Mouse (Mus musculus) lung, embryonic 15.5 days (tissue): ENCODE data around the gene Entpd2. TPM values are rescaled to one million over a fixed set of nuclear protein-coding genes. Genes with fewer than 3 reads are reported as not detected.
"Not testable (repeated sequence)": the region's sequence is repeated elsewhere in the genome, so short reads cannot be mapped to it uniquely, and the experiment has no call there.

Source experiments
- ATAC-seq: fragments of 200-750 bp; cut with Nextera tagmentation; 2 replicates; pipeline ENCODE4 v1.8.0; 2017; ENCODE audit warnings: moderate number of reproducible peaks, borderline replicate concordance; ENCODE audit not compliant: low FRiP score, low TSS enrichment; ENCODE audit errors: extremely low read depth
- H3K27ac ChIP-seq: fragments of 300-500 bp; sonication (generic); 2 replicates; pipeline ENCODE4 v1.5.1; 2015; ENCODE audit warnings: moderate library complexity, mild to moderate bottlenecking, inconsistent platforms
- H3K27me3 ChIP-seq: fragments of 300-500 bp; sonication (generic); 2 replicates; pipeline ENCODE4 v1.6.1; 2015; ENCODE audit warnings: inconsistent platforms
- H3K36me3 ChIP-seq: fragments of 300-500 bp; sonication (generic); 2 replicates; pipeline ENCODE4 v1.6.1; 2015; ENCODE audit warnings: inconsistent platforms
- H3K4me1 ChIP-seq: fragments of 300-500 bp; sonication (generic); 2 replicates; pipeline ENCODE4 v1.6.1; 2015; ENCODE audit warnings: inconsistent platforms
- H3K4me2 ChIP-seq: fragments of 300-500 bp; sonication (generic); 2 replicates; pipeline ENCODE4 v1.6.1; 2015; ENCODE audit warnings: inconsistent platforms, mild to moderate bottlenecking, moderate library complexity
- H3K4me3 ChIP-seq: fragments of 300-500 bp; sonication (generic); 2 replicates; pipeline ENCODE4 v1.5.1; 2015; ENCODE audit warnings: mild to moderate bottlenecking, inconsistent platforms
- H3K9ac ChIP-seq: fragments of 300-500 bp; sonication (generic); 2 replicates; pipeline ENCODE4 v1.6.1; 2015; ENCODE audit warnings: inconsistent platforms
- H3K9me3 ChIP-seq: fragments of 300-500 bp; sonication (generic); 2 replicates; pipeline ENCODE4 v1.6.1; 2016; ENCODE audit warnings: inconsistent platforms
- WGBS: fragments of 180-500 bp; shearing (Covaris S2); methylation state at CpG from one replicate; pipeline ENCODE4 v1.1.7; 2015; 5-methylcytosine and 5-hydroxymethylcytosine counted together
- polyA plus RNA-seq: library from polyadenylated mRNA; unstranded; fragments of >200 nt; fragmentation: Nextera tagmentation; extraction: Ambion mirVana; gene quantifications from 2 replicates; pipeline ENCODE4 v1.2.1, GENCODE M21; 2015

The Entpd2 gene
- polyA plus RNA-seq, 1 experiment from 2014 or later = 3.6 TPM

DNA sequence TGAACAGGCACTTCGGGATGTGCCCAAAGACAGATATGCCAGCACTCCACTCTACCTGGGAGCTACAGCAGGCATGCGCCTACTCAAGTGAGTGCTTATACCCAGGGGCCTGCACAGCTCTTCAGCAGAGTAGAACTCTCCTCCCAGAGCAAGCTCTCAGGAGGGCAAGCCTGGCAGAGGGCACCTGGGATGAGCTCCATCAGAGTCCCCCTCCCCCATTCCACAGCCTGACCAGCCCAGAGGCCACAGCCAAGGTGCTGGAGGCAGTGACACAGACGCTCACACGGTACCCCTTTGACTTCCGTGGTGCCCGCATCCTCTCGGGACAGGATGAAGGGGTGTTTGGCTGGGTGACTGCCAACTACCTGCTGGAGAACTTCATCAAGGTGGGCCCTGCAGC lies 2.4 kb downstream of the Entpd2 start:
- Histone ChIP-seq H3K36me3 (no peaks in the 10 kb centered on the region), H3K27me3 (peaks cover 86% of the 10 kb centered on the region), H3K27ac (no peak overlapping the region), H3K4me3 (no peak overlapping the region), H3K4me1 (peaks cover 20% of the 10 kb centered on the region), H3K9me3 (no peaks in the 10 kb centered on the region), H3K9ac (no peak overlapping the region), H3K4me2 (no peak overlapping the region)
- no peak for ATAC-seq
- WGBS = 87% methylated on average over 7 of the region's 7 CpGs

DNA sequence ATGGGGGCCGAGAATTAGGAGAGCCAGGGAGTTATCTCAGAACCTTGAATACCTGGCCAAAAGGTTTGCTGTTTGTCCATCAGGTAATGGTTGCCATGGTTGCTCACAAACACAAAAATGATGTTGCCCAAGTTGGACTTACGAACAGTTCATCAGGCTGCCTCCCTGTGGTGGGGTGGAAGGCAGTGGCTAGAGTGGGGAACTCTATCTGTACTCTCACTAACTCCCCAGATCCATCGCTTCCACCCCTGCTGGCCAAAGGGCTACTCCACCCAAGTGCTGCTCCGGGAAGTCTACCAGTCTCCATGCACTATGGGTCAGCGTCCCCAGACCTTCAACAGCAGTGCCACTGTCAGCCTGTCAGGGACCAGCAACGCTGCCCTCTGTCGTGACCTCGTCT lies 3.4 kb downstream of the Entpd2 start, which contains the start of gene Npdc1:
Gene Npdc1 (plus strand): TSS at position 301 of the 400 bp plus-strand sequence.
- 55% methylated on average over 8 of the region's 8 CpGs for WGBS
- Histone ChIP-seq H3K9ac (no peak within 1 kb of the TSS), H3K27ac (no peak within 1 kb of the TSS), H3K4me3 (no peak within 1 kb of the TSS), H3K4me1 (peaks cover 23% of the 10 kb centered on the region), H3K36me3 (no peaks in the 10 kb centered on the region), H3K9me3 (no peaks in the 10 kb centered on the region), H3K27me3 (peaks cover 96% of the 10 kb centered on the region), H3K4me2 (no peak within 1 kb of the TSS)
- no peak for ATAC-seq

DNA sequence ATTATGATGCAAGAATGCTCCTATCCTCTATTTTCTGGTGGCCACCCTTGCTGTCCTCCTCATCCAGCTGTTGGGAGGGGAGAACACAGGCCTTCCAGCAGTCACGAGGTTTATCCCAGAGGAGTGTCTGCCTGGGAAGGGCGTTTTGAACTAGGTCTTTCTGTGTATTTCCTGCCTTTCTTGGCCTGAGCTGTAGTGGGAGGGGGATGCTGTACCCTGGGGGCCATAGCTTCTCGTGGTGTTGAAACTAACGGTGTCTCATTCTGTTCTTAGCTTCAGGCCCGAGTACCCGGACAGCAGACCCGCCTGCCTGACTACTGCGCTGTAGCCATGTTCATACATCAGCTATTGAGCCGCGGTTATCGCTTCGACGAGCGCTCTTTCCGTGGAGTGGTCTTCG lies 4.6 kb downstream of the Entpd2 start:
- Histone ChIP-seq H3K27ac (no peak overlapping the region), H3K36me3 (no peaks in the 10 kb centered on the region), H3K4me3 (no peak overlapping the region), H3K27me3 (peaks cover 93% of the 10 kb centered on the region), H3K4me1 (peaks cover 16% of the 10 kb centered on the region), H3K4me2 (peak overlapping the region; percentile 26), H3K9me3 (no peaks in the 10 kb centered on the region), H3K9ac (no peak overlapping the region)
- WGBS = 18% methylated on average over 16 of the region's 16 CpGs
- ATAC-seq = no peak

- ATAC-seq = no peak
- Histone ChIP-seq H3K4me1 (peaks cover 12% of the 10 kb centered on the region), H3K36me3 (no peaks in the 10 kb centered on the region), H3K9me3 (no peaks in the 10 kb centered on the region), H3K27me3 (peaks cover 90% of the 10 kb centered on the region), H3K9ac (no peak overlapping the region), H3K4me2 (peak overlapping the region; percentile 26), H3K4me3 (no peak overlapping the region), H3K27ac (no peak overlapping the region)
- 3% methylated on average over 17 of the region's 17 CpGs for WGBS
These were observed 5.1 kb downstream of the Entpd2 start for GRCm38 (mm10) chr2:25400764-25401163.

- Histone ChIP-seq H3K4me1 (peaks cover 4% of the 10 kb centered on the region; the same call in 1 of the 2 replicates), H3K9ac (peak overlapping the region; percentile 38; the same call in 1 of the 2 replicates), H3K27me3 (peaks cover 82% of the 10 kb centered on the region), H3K4me2 (peak overlapping the region; percentile 79), H3K9me3 (no peaks in the 10 kb centered on the region), H3K27ac (no peak overlapping the region), H3K36me3 (no peaks in the 10 kb centered on the region), H3K4me3 (peak overlapping the region; percentile 54)
- WGBS = 1% methylated on average over 13 of the region's 13 CpGs
- ATAC-seq = no peak
These were observed 6.8 kb downstream of the Entpd2 start for GRCm38 (mm10) chr2:25402377-25402971.

GRCm38 (mm10) chr2:25402972-25403601 lies 7.4 kb downstream of the Entpd2 start:
- WGBS = 2% methylated on average over 51 of the region's 54 CpGs
- Histone ChIP-seq H3K36me3 (no peaks in the 10 kb centered on the region), H3K9me3 (no peaks in the 10 kb centered on the region), H3K9ac (peak overlapping the region; percentile 38), H3K27me3 (peaks cover 76% of the 10 kb centered on the region), H3K27ac (no peak overlapping the region), H3K4me2 (peak overlapping the region; percentile 79), H3K4me1 (peaks cover 4% of the 10 kb centered on the region; the same call in 1 of the 2 replicates), H3K4me3 (peak overlapping the region; percentile 54)
- peak; percentile 43; the same call in 1 of the 2 replicates for ATAC-seq

GRCm38 (mm10) chr2:25403994-25404393 lies 8.3 kb downstream of the Entpd2 start:
- no peak overlapping the region for H3K4me3 ChIP-seq
- no peak for ATAC-seq
- no peaks in the 10 kb centered on the region for H3K36me3 ChIP-seq
- 79% methylated on average over 4 of the region's 4 CpGs for WGBS
- no peaks in the 10 kb centered on the region for H3K9me3 ChIP-seq
- peak overlapping the region; percentile 79; the same call in 1 of the 2 replicates for H3K4me2 ChIP-seq
- no peak overlapping the region for H3K9ac ChIP-seq
- H3K4me1 ChIP-seq = peaks cover 4% of the 10 kb centered on the region; the same call in 1 of the 2 replicates
- no peak overlapping the region for H3K27ac ChIP-seq
- peaks cover 68% of the 10 kb centered on the region for H3K27me3 ChIP-seq

GRCm38 (mm10) chr2:25408908-25409307 lies 13.2 kb downstream of the Entpd2 start:
- Histone ChIP-seq H3K4me3 (no peak overlapping the region), H3K4me1 (no peaks in the 10 kb centered on the region), H3K9me3 (no peaks in the 10 kb centered on the region), H3K4me2 (no peak overlapping the region), H3K36me3 (no peaks in the 10 kb centered on the region), H3K27ac (no peak overlapping the region), H3K9ac (no peak overlapping the region), H3K27me3 (peaks cover 19% of the 10 kb centered on the region)
- 74% methylated on average over 10 of the region's 10 CpGs for WGBS
- ATAC-seq = no peak

DNA sequence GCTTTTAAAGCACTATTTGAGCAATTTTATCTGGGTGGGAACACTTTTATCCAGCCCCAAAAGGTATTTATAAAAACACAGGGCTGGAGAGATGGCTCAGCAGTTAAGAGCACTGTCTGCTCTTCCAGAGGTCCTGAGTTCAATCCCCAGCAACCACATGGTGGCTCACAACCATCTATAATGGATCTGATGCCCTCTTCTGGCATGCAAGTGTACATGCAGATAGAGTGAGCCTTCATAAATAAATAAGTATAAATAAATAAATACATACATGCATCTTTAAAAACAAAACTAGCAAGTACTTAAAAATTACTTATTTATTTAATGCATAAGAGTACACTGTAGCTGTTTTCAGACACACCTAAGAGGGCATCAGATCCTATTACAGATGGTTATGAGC lies 17.8 kb downstream of the Entpd2 start:
- not testable (repeated sequence) for H3K36me3 ChIP-seq, H3K9ac ChIP-seq, H3K27me3 ChIP-seq, H3K4me3 ChIP-seq, H3K4me2 ChIP-seq, H3K9me3 ChIP-seq, ATAC-seq, H3K27ac ChIP-seq, H3K4me1 ChIP-seq

GRCm38 (mm10) chr2:25417426-25417825 lies 21.8 kb downstream of the Entpd2 start:
- H3K27ac ChIP-seq = no peak overlapping the region
- H3K9ac ChIP-seq = no peak overlapping the region
- H3K4me3 ChIP-seq = no peak overlapping the region
- no peak for ATAC-seq
- WGBS = 25% methylated on average over 3 of the region's 3 CpGs
- no peaks in the 10 kb centered on the region for H3K4me1 ChIP-seq
- peaks cover 2% of the 10 kb centered on the region; the same call in 1 of the 2 replicates for H3K27me3 ChIP-seq
- no peaks in the 10 kb centered on the region for H3K36me3 ChIP-seq
- H3K9me3 ChIP-seq = no peaks in the 10 kb centered on the region
- H3K4me2 ChIP-seq = no peak overlapping the region

GRCm38 (mm10) chr2:25421896-25422295 lies 26.2 kb downstream of the Entpd2 start:
- Histone ChIP-seq H3K9me3 (no peaks in the 10 kb centered on the region), H3K4me2 (no peak overlapping the region), H3K36me3 (no peaks in the 10 kb centered on the region), H3K4me3 (no peak overlapping the region), H3K4me1 (no peaks in the 10 kb centered on the region), H3K27ac (no peak overlapping the region), H3K27me3 (peaks cover 39% of the 10 kb centered on the region), H3K9ac (no peak overlapping the region)
- 24% methylated on average over 3 of the region's 3 CpGs for WGBS
- no peak for ATAC-seq

DNA sequence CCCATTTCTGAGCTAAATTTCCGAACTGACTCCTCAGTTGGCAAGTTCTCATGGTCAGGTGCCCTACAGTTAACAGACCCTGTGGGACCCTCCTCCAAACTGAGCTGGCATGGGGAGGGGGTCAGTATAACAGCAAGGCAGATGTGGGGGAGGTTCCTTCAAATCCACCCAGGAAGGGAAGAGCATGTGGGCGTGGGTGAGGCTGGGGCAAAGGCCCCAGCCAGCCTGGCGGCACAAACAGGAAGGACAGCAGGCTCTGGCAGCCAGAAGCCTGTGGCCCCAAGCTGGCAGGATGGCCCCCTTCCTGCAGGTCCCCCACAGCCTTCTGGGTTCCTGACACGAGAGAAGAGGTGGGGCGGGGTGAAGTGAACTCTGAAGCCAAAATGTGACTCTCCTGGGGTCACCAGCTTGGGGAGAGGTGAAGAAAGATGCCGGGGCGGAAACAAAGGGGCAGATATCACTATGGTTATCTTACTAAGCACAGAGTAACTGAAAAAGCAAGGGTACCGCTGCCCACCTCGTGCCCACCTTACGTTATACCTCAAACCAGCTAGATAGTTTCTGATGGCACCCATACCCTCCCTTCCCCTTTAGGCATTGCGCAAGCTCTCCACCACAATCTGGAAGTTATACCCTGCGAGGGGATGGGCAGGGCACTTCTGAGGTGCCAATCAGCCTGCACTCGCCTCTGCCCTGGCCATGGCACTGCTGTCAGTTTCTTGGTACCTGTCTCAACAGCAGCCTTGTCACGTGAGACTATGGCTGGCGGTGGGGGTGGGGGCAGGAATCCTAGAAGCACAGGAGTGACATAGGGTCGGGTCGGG lies 27.1 kb downstream of the Entpd2 start, which contains the start of gene Fut7:
Gene Fut7 (plus strand): TSS at position 681 of the 824 bp plus-strand sequence.
- Histone ChIP-seq H3K27ac (no peak within 1 kb of the TSS), H3K27me3 (peaks cover 39% of the 10 kb centered on the region), H3K4me3 (no peak within 1 kb of the TSS), H3K9ac (no peak within 1 kb of the TSS), H3K4me1 (no peaks in the 10 kb centered on the region), H3K36me3 (no peaks in the 10 kb centered on the region), H3K9me3 (no peaks in the 10 kb centered on the region), H3K4me2 (no peak within 1 kb of the TSS)
- WGBS = 53% methylated on average over 17 of the region's 17 CpGs
- ATAC-seq = peak; percentile 13; the same call in 1 of the 2 replicates
